Mouse (Mus musculus): ENCODE results near the gene Itpkc. TPM values are rescaled to one million over a fixed set of nuclear protein-coding genes. Genes with fewer than 3 reads are reported as not detected.

Gene Itpkc
- 4.8 and 5.9 TPM in 2 replicates for polyA plus RNA-seq (2012)

DNA sequence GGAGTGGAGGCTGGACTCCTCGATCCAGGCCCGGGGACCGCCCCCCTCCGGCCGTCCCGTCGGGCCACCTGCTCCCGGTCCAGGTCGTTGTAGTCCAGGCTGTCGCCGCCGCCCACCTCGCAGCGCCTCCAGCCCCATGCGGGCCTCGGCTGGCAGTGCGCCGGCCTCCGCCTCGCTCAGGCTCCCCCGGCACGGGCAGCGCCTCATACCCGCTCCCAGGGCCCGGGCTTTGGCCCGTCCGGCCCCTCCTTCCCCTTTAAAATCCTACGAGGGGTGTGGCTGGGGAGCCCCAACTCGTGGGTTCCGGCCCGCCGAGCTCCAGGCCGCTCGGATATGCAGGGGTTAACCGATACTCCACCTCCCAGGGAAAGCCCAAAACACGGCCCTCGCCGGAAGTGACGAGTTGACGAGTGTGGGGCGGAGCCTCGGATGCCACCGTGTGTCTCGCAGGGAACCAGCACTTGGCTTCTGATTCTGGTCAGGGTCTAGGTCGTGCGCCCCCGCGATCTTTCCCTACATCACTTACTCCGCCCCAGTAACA is at the start of gene Itpkc:
TSS of gene Itpkc (minus strand) at position 381 of the 541 bp plus-strand sequence.

DNA sequence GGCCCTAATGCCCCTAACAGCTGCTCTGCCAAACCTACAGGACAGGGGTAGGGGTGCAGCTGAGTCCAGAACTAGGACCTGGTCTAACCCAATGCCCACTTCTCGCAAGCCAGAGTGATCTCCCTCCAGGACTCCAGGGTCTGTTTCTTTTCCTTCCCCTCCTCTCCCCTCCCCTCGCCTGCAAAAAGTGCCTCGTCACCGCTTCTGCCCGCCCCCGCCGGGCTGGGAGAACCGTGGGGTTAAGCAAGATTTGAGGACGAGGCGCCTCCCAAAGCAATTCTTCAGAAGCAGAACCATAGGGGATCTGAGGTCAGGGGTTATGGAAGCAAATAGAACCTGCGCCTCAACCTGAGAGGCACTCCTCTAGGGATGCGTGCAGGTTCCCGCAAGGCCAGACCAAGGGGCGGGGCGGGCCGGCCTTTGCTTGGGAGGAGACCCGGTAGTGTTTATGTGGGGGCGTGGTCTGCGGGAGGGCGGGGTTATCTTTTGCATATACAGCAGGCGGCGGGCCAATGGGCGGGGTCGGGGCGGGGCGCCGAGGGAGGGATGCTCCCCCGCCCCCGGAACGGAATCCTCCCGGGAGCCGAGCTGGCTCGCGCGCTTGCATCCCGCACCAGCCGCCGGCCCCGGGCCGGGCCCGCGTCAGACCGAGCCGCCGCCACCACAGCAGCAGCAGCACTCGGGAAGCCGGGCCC is 29.9 kb upstream of the Itpkc start, which contains the start of gene Numbl:
TSS of gene Numbl (plus strand) at position 229 of the 695 bp plus-strand sequence.

DNA sequence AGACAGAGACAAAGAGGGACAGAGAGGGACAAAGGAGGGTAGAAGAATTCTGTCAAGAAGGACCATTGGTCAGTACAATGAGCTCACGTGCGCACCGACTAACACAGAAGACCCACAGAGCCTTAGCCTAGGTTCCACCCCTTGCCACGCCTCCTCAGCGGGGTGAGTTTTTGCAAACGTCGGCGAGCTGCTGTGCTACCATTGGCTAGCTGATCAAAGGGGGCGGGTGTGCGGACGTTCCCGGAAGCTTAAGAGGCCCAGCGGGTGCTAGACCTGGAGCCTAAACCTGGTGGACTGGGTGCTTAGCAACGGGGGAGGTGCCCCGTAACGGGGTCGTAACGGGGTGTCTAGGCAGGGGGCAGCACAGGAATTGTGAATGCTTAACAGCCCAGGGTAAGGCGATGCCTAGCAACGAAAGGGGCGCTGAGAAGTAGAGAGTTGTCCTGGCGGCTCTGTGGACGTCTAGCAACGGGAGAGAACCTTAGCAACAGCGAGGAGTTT is 4.4 kb upstream of the Itpkc start, which contains the start of gene Coq8b:
TSS of gene Coq8b (plus strand) at position 243 of the 501 bp plus-strand sequence.

DNA sequence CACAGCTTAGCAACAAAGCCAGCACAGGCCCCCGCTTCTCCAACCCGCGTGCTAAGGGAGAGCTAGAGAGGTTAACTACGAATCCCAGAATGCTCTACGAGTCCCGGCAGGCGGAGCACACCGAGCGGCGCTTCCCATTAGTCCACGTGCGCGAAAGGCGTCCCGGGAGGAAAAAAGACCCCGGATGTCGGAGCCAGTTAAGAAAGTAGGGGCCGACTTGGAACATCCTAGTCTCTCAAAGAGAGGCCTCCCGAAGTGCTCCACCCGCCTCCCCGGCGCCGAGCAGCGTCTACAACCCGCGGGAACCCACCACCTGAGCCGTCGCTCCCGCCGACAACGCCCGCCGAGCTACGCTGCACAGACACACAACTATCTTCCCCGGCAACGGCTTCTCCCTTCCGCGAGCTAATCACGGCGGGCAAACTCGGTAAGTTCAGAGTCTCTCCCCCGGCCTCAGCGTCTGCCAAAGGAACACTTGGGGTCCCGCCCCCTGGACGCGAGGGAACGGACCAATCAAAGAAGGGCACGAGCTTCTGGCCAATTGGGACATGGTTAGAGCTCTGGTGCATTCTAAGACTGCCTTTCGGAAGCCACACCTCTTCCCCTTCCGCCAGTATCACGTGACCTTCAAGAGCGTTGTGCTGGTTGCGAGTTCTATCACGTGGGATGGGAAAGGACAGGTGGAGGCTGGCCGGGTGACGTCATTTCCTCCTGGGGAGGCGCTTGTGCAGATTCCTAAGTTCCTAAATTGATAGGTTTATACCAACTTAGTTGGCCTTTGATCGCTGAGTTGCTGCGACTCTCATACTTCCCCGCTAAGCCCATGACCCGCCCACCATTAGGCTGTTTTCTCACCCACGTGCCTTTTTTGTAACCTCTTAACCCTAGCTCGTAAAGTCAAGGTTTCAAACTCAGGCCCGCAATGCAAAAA is 32.5 kb downstream of the Itpkc start, which contains the start of the genes BC024978 and Snrpa:
TSS of gene BC024978 (plus strand) at position 101 of the 931 bp plus-strand sequence.
TSS of gene Snrpa (minus strand) at position 591 of the 931 bp plus-strand sequence.

DNA sequence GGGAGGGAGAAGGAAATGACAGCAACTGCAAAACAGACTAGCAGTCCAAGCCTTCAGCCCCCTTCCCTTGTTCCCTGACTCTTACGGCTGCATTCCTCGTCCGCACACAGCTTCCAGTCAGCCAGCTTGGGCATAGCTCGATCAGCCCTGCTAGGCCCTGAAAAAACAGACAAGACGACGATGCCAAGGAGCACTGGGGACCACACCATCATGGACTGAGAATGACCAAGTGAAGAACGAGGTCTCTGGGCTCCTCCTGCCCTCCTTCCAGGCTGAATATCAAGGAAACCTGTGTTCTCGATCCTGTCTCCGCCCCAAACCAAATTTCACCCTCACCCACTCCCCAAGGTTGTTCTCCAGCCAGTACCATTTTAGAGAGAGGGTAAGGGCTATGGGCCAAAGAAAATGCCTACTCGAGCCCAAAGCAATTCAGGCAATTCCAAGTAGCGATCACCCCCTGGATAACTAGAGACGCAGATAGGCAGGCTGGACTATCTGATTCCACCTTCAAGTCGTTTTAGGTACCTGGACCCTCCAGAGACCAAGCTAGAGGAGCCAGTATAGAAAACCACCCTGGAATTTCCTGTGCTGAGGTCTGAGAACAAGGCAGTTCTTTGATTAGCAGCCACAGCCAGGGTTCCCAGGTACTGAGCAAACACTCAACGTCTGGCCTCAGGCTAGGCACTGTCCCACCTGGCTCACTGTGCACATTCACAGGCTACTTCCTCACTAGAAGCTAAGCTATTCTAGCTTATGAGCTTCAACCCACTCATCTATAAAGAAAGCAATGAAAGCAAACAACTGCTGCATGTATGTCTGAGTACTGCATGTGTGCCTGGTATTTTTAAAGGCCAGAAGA is 47.4 kb downstream of the Itpkc start, which contains the start of the genes Gm21983 and Mia:
TSS of gene Gm21983 (minus strand) at position 250 of the 859 bp plus-strand sequence.
TSS of gene Mia (minus strand) at position 321 of the 859 bp plus-strand sequence.

DNA sequence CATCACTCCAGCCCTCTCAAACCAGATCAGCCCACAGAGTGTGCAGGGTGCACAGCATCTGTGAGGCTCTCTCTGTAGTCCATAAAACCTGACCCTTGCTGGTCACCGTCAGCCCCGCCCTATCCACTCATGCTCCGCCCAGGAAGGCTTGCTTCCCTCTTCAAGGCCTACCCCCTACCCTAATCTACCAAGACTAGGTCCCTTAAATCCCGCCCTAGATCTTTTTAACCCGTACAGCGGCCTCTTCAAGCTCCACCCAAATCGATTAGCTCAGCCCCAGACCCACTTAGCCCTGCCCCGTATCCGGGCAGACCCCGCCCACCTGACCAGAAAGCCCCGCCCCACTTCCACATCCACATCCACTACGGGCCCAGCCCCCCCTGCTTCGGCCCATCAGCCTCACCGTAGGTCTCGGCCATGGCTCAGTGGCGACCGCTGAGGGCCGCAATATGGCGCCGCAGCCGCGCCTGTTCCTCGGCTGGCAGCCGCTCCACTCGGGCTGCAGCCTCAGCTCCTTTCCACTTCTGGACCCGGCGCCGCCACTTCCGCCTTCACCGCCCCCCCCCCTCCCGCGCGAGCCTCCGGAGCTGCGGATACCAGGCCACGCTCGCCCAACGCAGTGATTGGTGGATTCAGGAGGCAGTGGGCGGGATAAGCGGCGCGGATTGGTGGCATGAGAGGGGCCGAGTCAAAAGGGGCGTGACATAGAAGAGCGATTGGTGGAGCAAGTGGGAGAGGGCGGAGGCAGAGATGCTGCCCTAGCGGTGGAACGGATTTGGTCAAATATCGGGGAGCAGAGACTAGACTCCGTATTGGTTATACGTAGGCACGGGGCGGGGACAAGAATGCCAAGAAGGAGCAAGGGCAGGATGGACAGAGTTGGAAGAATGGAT is 49.9 kb downstream of the Itpkc start, which contains the start of gene Rab4b:
TSS of gene Rab4b (minus strand) at position 573 of the 893 bp plus-strand sequence.

DNA sequence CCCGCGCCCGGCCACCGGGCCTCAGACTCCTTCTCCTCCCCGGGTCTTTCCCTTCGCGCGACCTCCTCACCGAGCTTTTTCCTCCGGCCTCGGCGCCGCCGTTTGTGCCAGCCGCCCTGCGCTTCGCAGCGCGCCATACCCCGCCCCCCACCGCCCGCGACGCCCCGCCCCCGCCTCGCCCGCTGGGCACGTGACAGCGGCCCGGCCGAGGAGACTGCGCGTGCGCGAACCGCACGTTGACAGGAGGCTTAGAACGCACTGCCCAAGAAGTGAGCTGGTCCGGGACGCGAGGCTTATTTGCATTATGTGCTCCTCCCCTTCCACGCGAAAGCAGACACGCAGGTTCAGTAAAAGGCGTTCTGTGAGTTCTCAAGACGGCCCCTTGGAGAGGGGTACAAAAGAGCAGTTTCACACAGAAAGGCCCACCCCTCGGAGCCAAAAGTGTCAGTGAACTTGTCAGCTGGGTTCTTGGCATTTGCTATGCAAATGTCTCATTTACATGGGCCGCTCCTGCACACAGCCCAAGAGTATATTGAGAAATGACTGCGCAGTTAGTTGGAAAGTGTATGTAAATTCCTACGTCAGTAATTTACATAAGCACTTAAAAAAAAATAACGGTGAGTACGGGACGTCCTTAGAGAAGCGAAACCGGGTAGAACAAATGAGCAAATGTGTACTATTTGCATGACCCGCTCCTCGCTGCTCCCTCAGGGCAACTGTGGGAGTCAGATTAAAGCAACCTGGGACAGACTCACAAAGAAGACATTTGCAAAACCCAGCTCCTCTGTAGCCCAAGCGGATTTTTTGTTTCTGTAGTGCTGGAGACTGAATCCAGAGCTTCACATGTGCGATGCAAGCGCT is 61.6 kb downstream of the Itpkc start, which contains the start of gene Egln2:
TSS of gene Egln2 (minus strand) at position 189 of the 861 bp plus-strand sequence.

Other genes with a start within 250 kb of the Itpkc start
- gene Cyp2a12, start 199.6 kb downstream of the Itpkc start, polyA plus RNA-seq (2012) = not detected in 2 replicates
- not detected in 2 replicates for gene Cyp2f2, start 108.8 kb downstream of the Itpkc start, polyA plus RNA-seq (2012)
- gene Cyp2t4, start 74.9 kb downstream of the Itpkc start, polyA plus RNA-seq (2012) = not detected in 2 replicates
- gene Egln2, start 61.9 kb downstream of the Itpkc start, polyA plus RNA-seq (2012) = 85.5 and 90.2 TPM in 2 replicates
- 237 and 303 TPM in 2 replicates for gene Rab4b, start 49.8 kb downstream of the Itpkc start, polyA plus RNA-seq (2012)
- 0.04 TPM in 1 of 2 replicates, not detected in the other for gene Gm21983, start 47.6 kb downstream of the Itpkc start, polyA plus RNA-seq (2012)
- gene Mia, start 47.5 kb downstream of the Itpkc start, polyA plus RNA-seq (2012) = 0.06 TPM in 1 of 2 replicates, not detected in the other
- 2.9 and 3.7 TPM in 2 replicates for gene BC024978, start 32.9 kb downstream of the Itpkc start, polyA plus RNA-seq (2012)
- gene Snrpa, start 32.4 kb downstream of the Itpkc start, polyA plus RNA-seq (2012) = 499 and 529 TPM in 2 replicates
- 45.1 and 49.2 TPM in 2 replicates for gene Coq8b, start 4.4 kb upstream of the Itpkc start, polyA plus RNA-seq (2012)
- 7.8 and 8.9 TPM in 2 replicates for gene Numbl, start 29.8 kb upstream of the Itpkc start, polyA plus RNA-seq (2012)
- 1.1 and 1.2 TPM in 2 replicates for gene Ltbp4, start 109.0 kb upstream of the Itpkc start, polyA plus RNA-seq (2012)
- 133 and 146 TPM in 2 replicates for gene Shkbp1, start 127.4 kb upstream of the Itpkc start, polyA plus RNA-seq (2012)
- gene Gm20479, start 128.8 kb upstream of the Itpkc start, polyA plus RNA-seq (2012) = 0.93 and 1.2 TPM in 2 replicates
- 0.24 and 0.49 TPM in 2 replicates for gene Sptbn4, start 219.0 kb upstream of the Itpkc start, polyA plus RNA-seq (2012)
- gene Blvrb, start 219.3 kb upstream of the Itpkc start, polyA plus RNA-seq (2012) = 204 and 253 TPM in 2 replicates
- gene Sertad3, start 245.1 kb upstream of the Itpkc start, polyA plus RNA-seq (2012) = 19.3 and 21.0 TPM in 2 replicates